Mouse (Mus musculus): Measurements from ENCODE around the gene Ugt1a1. TPM values are rescaled to one million over a fixed set of nuclear protein-coding genes. Genes with fewer than 3 reads are reported as not detected.

Ugt1a1 gene
- total and polyA plus RNA-seq, 3 experiments, result not detected

DNA sequence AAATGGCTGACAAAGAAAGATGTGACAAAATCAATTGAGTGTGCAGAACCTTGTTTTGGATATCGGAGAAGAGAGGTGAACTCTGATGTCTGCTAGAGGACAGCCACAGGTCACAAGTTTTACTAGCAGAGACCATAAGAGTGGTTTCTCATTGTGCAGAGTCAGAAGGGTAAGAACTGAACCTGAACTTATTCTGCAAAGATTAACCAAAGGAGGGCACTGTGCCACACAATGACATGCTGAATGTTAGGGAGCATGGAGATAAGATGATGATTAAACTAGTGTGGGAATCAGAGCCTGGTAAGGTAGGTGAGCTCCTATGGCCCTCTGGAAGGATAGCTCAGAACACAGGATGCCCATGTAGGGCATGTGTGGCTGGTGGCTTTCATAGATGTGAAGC lies 16.1 kb upstream of the Ugt1a1 start:
- no peak for TF ChIP-seq POLR2A (IDR thresholded peaks at IDR 0.05; ENCODE audit: insufficient read depth, low read depth, low read length)
- TF ChIP-seq EP300 (IDR thresholded peaks at IDR 0.05; ENCODE audit: insufficient read depth, low read depth, low read length), result no peak
- TF ChIP-seq CTCF (IDR thresholded peaks at IDR 0.05), result no peak
- no peak overlapping the region for H3K4me3 ChIP-seq
- H3K9ac ChIP-seq (ENCODE audit: low read depth, low read length), result no peak overlapping the region
- H3K36me3 ChIP-seq (ENCODE audit: control insufficient read depth, insufficient read depth, low read length), result no peaks in the 10 kb centered on the region
- DNase-seq, result no peak
- intact Hi-C loops (cut with DNase I), result no loop called here
- H3K4me1 ChIP-seq (ENCODE audit: control insufficient read depth, insufficient read depth, low read length), result no peaks in the 10 kb centered on the region
- no peak overlapping the region for H3K27ac ChIP-seq
- H3K27me3 ChIP-seq (ENCODE audit: control insufficient read depth, insufficient read depth, low read length), result 0 out of 2 replicates have a peak, but pooled peaks cover 1% of the 10 kb centered on the region
- no peaks in the 10 kb centered on the region for H3K79me2 ChIP-seq (replicated peaks; ENCODE audit: control insufficient read depth, insufficient read depth, low read length)
- WGBS, result 84% methylated on average over 1 of the region's 1 CpGs

DNA sequence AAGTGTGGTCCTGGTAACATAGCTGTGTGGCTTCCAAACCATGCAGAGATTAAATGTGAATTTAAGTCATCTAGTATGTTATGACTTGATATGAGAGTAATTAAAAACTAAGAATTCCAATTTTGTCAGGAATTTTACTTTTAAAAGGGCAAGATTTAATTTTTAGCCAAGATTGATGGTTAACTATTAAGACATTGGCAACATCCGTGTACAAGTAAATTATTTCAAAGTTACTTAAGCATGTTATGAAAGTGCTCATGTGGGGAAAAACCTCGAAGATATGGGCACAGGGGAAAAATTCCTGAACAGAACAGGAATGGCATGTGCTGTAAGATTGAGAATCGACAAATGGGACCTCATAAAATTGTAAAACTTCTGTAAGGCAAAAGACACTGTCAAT lies 14.3 kb upstream of the Ugt1a1 start:
- Histone ChIP-seq H3K4me3 (no peak overlapping the region), H3K36me3 (ENCODE audit: control insufficient read depth, insufficient read depth, low read length) (no peaks in the 10 kb centered on the region), H3K4me1 (ENCODE audit: control insufficient read depth, insufficient read depth, low read length) (no peaks in the 10 kb centered on the region), H3K27me3 (ENCODE audit: control insufficient read depth, insufficient read depth, low read length) (0 out of 2 replicates have a peak, but pooled peaks cover 1% of the 10 kb centered on the region), H3K79me2 (replicated peaks; ENCODE audit: control insufficient read depth, insufficient read depth, low read length) (no peaks in the 10 kb centered on the region), H3K9ac (ENCODE audit: low read depth, low read length) (no peak overlapping the region), H3K27ac (no peak overlapping the region)
- no peak for DNase-seq
- 63% methylated on average over 3 of the region's 3 CpGs for WGBS
- TF ChIP-seq EP300 (IDR thresholded peaks at IDR 0.05; ENCODE audit: insufficient read depth, low read depth, low read length) (no peak), POLR2A (IDR thresholded peaks at IDR 0.05; ENCODE audit: insufficient read depth, low read depth, low read length) (no peak)
- intact Hi-C loops (cut with DNase I), result no loop called here

DNA sequence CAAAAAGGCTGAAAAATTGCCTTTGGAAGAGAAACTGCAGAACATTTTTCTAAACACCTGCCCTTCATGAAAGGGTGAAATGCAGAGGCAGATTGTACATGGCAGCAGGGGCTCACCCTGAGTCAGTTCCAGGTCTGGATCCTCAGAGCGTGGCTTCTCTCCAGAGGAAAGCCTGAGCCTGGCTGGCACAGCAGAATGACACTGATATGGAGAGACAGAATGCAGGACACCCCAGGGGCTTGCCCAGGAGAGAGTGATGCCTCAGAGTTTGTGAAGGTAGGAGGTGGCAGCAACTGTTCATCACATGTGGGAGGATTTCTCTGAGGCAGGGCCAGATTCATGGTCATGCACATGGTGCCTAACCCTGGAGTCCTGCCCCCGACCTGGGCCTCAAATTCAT lies 11.8 kb upstream of the Ugt1a1 start:
- 46% methylated on average over 2 of the region's 2 CpGs for WGBS

DNA sequence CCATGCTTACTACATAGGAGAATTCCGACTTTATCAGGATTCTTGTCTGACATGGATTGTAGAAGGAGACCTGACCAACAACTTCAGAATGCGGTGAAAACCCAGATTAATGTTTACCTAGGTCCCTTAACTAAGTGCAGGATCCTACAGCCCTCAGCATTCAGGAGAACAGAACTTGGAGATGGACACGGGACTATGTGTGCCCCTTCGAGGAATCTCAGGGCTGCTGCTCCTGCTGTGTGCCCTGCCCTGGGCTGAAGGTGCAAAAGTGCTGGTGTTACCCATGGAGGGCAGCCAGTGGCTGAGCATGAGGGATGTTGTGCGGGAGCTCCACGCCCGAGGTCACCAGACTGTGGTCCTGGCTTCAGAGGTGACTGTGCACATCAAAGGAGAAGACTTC lies 11.3 kb upstream of the Ugt1a1 start, which contains the start of gene Ugt1a2:
Gene Ugt1a2, plus strand, starts transcription at position 146 of the 400 bp plus-strand sequence.
- H3K27me3 ChIP-seq (ENCODE audit: control insufficient read depth, insufficient read depth, low read length), result 0 out of 2 replicates have a peak, but pooled peaks cover 1% of the 10 kb centered on the region
- no peaks in the 10 kb centered on the region for H3K4me1 ChIP-seq (ENCODE audit: control insufficient read depth, insufficient read depth, low read length)
- H3K4me3 ChIP-seq, result no peak within 1 kb of the TSS
- WGBS, result 75% methylated on average over 7 of the region's 7 CpGs
- H3K9ac ChIP-seq (ENCODE audit: low read depth, low read length), result no peak within 1 kb of the TSS
- TF ChIP-seq EP300 (IDR thresholded peaks at IDR 0.05; ENCODE audit: insufficient read depth, low read depth, low read length), result no peak
- TF ChIP-seq POLR2A (IDR thresholded peaks at IDR 0.05; ENCODE audit: insufficient read depth, low read depth, low read length), result no peak
- no peak for TF ChIP-seq CTCF (IDR thresholded peaks at IDR 0.05)
- intact Hi-C loops (cut with DNase I), result no loop called here
- H3K79me2 ChIP-seq (replicated peaks; ENCODE audit: control insufficient read depth, insufficient read depth, low read length), result no peaks in the 10 kb centered on the region
- no peak for DNase-seq
- H3K27ac ChIP-seq, result no peak within 1 kb of the TSS
- no peaks in the 10 kb centered on the region for H3K36me3 ChIP-seq (ENCODE audit: control insufficient read depth, insufficient read depth, low read length)

More for the DNA sequence above, 11.8 kb upstream of the Ugt1a1 start:
- Histone ChIP-seq H3K27me3 (ENCODE audit: control insufficient read depth, insufficient read depth, low read length) (0 out of 2 replicates have a peak, but pooled peaks cover 1% of the 10 kb centered on the region), H3K27ac (no peak overlapping the region), H3K4me3 (no peak overlapping the region), H3K79me2 (replicated peaks; ENCODE audit: control insufficient read depth, insufficient read depth, low read length) (no peaks in the 10 kb centered on the region), H3K4me1 (ENCODE audit: control insufficient read depth, insufficient read depth, low read length) (no peaks in the 10 kb centered on the region), H3K9ac (ENCODE audit: low read depth, low read length) (no peak overlapping the region), H3K36me3 (ENCODE audit: control insufficient read depth, insufficient read depth, low read length) (no peaks in the 10 kb centered on the region)
- intact Hi-C loops (cut with DNase I), result no loop called here
- no peak for DNase-seq
- TF ChIP-seq EP300 (IDR thresholded peaks at IDR 0.05; ENCODE audit: insufficient read depth, low read depth, low read length) (no peak), POLR2A (IDR thresholded peaks at IDR 0.05; ENCODE audit: insufficient read depth, low read depth, low read length) (no peak), CTCF (IDR thresholded peaks at IDR 0.05) (no peak)

DNA sequence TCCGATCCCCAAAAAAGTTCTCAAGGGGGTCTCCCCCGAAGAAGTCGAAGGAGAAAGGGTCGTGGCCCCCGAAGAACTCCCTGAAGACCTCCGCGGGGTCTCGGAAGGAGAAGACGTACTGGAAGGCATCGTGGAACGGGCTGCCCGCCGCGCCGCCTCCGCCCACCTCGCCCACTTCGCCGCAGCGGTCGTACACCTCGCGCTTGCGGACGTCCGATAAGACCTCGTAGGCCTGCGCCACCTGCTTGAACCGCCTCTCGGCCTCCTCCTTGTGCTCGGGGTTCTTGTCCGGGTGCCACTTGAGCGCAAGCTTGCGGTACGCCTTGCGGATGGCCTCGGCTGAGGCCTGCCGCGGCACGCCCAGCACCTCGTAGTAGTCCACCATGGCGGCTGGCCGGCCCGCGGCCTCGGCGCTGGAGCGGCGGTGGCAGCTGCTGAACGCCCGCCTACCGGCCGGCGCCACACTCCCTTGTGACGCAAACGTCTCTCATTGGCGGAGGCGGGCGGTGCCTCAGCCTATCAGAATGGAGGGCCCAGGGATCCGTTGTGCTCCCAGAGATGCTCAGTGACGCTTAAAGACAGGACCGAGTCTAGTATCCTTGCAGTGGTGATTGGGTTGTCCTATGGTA lies 6.4 kb upstream of the Ugt1a1 start, which contains the start of gene Dnajb3:
Gene Dnajb3, minus strand, starts transcription at position 489 of the 629 bp plus-strand sequence.
- H3K36me3 ChIP-seq (ENCODE audit: control insufficient read depth, insufficient read depth, low read length), result no peaks in the 10 kb centered on the region
- no peaks in the 10 kb centered on the region for H3K4me1 ChIP-seq (ENCODE audit: control insufficient read depth, insufficient read depth, low read length)
- DNase-seq, result peak; percentile 68 to 76
- H3K4me3 ChIP-seq, result peak within 1 kb of the TSS; percentile 48
- no peak for TF ChIP-seq CTCF (IDR thresholded peaks at IDR 0.05)
- no peak for TF ChIP-seq POLR2A (IDR thresholded peaks at IDR 0.05; ENCODE audit: insufficient read depth, low read depth, low read length)
- no peak for TF ChIP-seq EP300 (IDR thresholded peaks at IDR 0.05; ENCODE audit: insufficient read depth, low read depth, low read length)
- H3K9ac ChIP-seq (ENCODE audit: low read depth, low read length), result peak within 1 kb of the TSS; percentile 71
- H3K79me2 ChIP-seq (replicated peaks; ENCODE audit: control insufficient read depth, insufficient read depth, low read length), result no peaks in the 10 kb centered on the region
- intact Hi-C loops (cut with DNase I), result no loop called here
- H3K27ac ChIP-seq, result no peak within 1 kb of the TSS
- H3K27me3 ChIP-seq (ENCODE audit: control insufficient read depth, insufficient read depth, low read length), result no peaks in the 10 kb centered on the region
- WGBS, result 6% methylated on average over 62 of the region's 62 CpGs

DNA sequence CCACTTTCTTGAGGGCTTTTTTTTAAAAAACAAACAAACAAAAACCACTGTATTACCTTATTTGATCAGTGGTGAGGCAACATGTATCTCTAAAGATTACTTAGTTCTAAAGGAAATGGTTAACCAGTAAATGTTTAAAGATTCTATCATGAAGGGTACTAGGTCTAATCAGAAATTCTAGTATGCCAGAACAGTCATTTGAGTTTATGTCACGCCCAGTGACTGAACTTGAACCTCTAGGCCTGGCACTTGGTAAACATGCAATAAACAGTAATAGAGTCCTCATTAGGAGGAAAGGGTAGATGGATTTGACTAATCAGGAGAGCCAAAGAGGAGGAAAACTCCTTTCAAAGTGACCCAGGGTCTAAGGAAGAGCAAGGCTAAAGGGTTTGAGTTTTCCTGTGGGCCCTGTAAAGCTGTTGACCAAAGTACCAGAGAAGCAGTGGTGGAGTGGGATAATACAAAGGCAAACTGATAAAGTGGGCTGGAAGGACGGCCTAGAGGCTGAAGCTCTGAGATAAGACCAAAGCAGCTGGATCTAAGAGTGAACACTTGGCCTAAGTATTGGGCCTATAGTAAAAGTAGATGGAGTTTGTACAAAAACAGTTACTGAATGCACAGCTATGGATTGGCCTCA lies 4.8 kb upstream of the Ugt1a1 start:
- Histone ChIP-seq H3K27me3 (ENCODE audit: control insufficient read depth, insufficient read depth, low read length) (no peaks in the 10 kb centered on the region), H3K27ac (no peak overlapping the region), H3K4me3 (no peak overlapping the region), H3K4me1 (ENCODE audit: control insufficient read depth, insufficient read depth, low read length) (no peaks in the 10 kb centered on the region), H3K36me3 (ENCODE audit: control insufficient read depth, insufficient read depth, low read length) (no peaks in the 10 kb centered on the region), H3K79me2 (replicated peaks; ENCODE audit: control insufficient read depth, insufficient read depth, low read length) (no peaks in the 10 kb centered on the region), H3K9ac (ENCODE audit: low read depth, low read length) (no peak overlapping the region)
- 70% methylated on average over 2 of the region's 2 CpGs for WGBS
- intact Hi-C loops (cut with DNase I), result no loop called here
- no peak for DNase-seq
- TF ChIP-seq POLR2A (IDR thresholded peaks at IDR 0.05; ENCODE audit: insufficient read depth, low read depth, low read length) (no peak), CTCF (IDR thresholded peaks at IDR 0.05) (no peak), EP300 (IDR thresholded peaks at IDR 0.05; ENCODE audit: insufficient read depth, low read depth, low read length) (no peak)

Measured in heart, adult 2 months (tissue).